Mouse (Mus musculus) stomach, embryonic 14.5 days (tissue): ENCODE measurements around the gene Hoxd4. TPM values are rescaled to one million over a fixed set of nuclear protein-coding genes. Genes with fewer than 3 reads are reported as not detected.

Experiments
- ATAC-seq: fragments of 200-750 bp; cut with Nextera tagmentation; 2 replicates; pipeline ENCODE4 v1.8.0; 2017; ENCODE audit warnings: low read depth, moderate TSS enrichment; ENCODE audit not compliant: insufficient number of reproducible peaks, insufficient read depth, low FRiP score
- H3K27ac ChIP-seq: fragments of 300-500 bp; sonication (generic); 2 replicates; pipeline ENCODE4 v1.5.1; 2014; ENCODE audit warnings: mild to moderate bottlenecking, low read length, moderate library complexity, mixed read lengths
- H3K27me3 ChIP-seq: fragments of 300-500 bp; sonication (generic); 2 replicates; pipeline ENCODE4 v1.6.1; 2014; ENCODE audit warnings: low read length, control low read depth, mixed read lengths; ENCODE audit not compliant: control insufficient read depth, insufficient read depth
- H3K36me3 ChIP-seq: fragments of 300-500 bp; sonication (generic); 2 replicates; pipeline ENCODE4 v1.6.1; 2014; ENCODE audit warnings: mild to moderate bottlenecking, control low read depth, low read length, moderate library complexity, mixed read lengths; ENCODE audit not compliant: control insufficient read depth, insufficient read depth
- H3K4me1 ChIP-seq: fragments of 300-500 bp; sonication (generic); 2 replicates; pipeline ENCODE4 v1.6.1; 2014; ENCODE audit warnings: low read length, control low read depth, mixed read lengths; ENCODE audit not compliant: control insufficient read depth, insufficient read depth
- H3K4me2 ChIP-seq: fragments of 300-500 bp; sonication (generic); replicated peaks from 2 replicates; pipeline ENCODE4 v1.6.1; 2014; ENCODE audit warnings: low read depth, low read length, control low read depth
- H3K4me3 ChIP-seq: fragments of 300-500 bp; sonication (generic); 2 replicates; pipeline ENCODE4 v1.5.1; 2014; ENCODE audit warnings: low read depth, low read length, control low read depth
- H3K9ac ChIP-seq: fragments of 300-500 bp; sonication (generic); replicated peaks from 2 replicates; pipeline ENCODE4 v1.6.1; 2014; ENCODE audit warnings: low read depth, mild to moderate bottlenecking, control low read depth, low read length, moderate library complexity, mixed read lengths
- H3K9me3 ChIP-seq: fragments of 300-500 bp; sonication (generic); 2 replicates; pipeline ENCODE4 v1.6.1; 2016; ENCODE audit warnings: low read depth, low read length, control low read depth; ENCODE audit not compliant: control insufficient read depth
- WGBS: fragments of 180-500 bp; shearing (Covaris S2); extraction: QIAGEN DNeasy Blood & Tissue Kit; methylation state at CpG from one replicate; pipeline ENCODE4 v1.1.7; 2014; 5-methylcytosine and 5-hydroxymethylcytosine counted together
- polyA plus RNA-seq: library from polyadenylated mRNA; unstranded; fragments of >200 nt; fragmentation: Nextera tagmentation; extraction: Ambion mirVana; gene quantifications from 2 replicates; pipeline ENCODE4 v1.2.1, GENCODE M21; 2014

Hoxd4 gene
- polyA plus RNA-seq, 1 experiment from 2014 or later = 0.81 TPM

GRCm38 (mm10) chr2:74699664-74700545 is 11.8 kb upstream of the Hoxd4 start:
- Histone ChIP-seq H3K27me3 (peaks cover 67% of the 10 kb centered on the region), H3K9me3 (no peaks in the 10 kb centered on the region), H3K9ac (no peak overlapping the region), H3K36me3 (no peaks in the 10 kb centered on the region), H3K4me3 (no peak overlapping the region), H3K4me2 (no peak overlapping the region), H3K27ac (no peak overlapping the region), H3K4me1 (peaks cover 1% of the 10 kb centered on the region; the same call in 1 of the 2 replicates)
- no peak for ATAC-seq
- 5% methylated on average over 23 of the region's 23 CpGs for WGBS

- no peaks in the 10 kb centered on the region for H3K36me3 ChIP-seq
- H3K4me2 ChIP-seq = no peak overlapping the region
- 6% methylated on average over 22 of the region's 22 CpGs for WGBS
- peaks cover 6% of the 10 kb centered on the region; the same call in 1 of the 2 replicates for H3K4me1 ChIP-seq
- H3K9ac ChIP-seq = no peak overlapping the region
- no peaks in the 10 kb centered on the region for H3K9me3 ChIP-seq
- H3K4me3 ChIP-seq = no peak overlapping the region
- no peak for ATAC-seq
- H3K27me3 ChIP-seq = peaks cover 61% of the 10 kb centered on the region
- no peak overlapping the region for H3K27ac ChIP-seq
These were observed 11.1 kb upstream of the Hoxd4 start for GRCm38 (mm10) chr2:74700546-74701112.

GRCm38 (mm10) chr2:74701949-74702819 is 9.5 kb upstream of the Hoxd4 start:
- no peak overlapping the region for H3K9ac ChIP-seq
- H3K27me3 ChIP-seq = peaks cover 54% of the 10 kb centered on the region
- no peak overlapping the region for H3K4me2 ChIP-seq
- no peak for ATAC-seq
- H3K4me3 ChIP-seq = no peak overlapping the region
- H3K4me1 ChIP-seq = peaks cover 6% of the 10 kb centered on the region; the same call in 1 of the 2 replicates
- H3K36me3 ChIP-seq = no peaks in the 10 kb centered on the region
- WGBS = 11% methylated on average over 17 of the region's 17 CpGs
- no peak overlapping the region for H3K27ac ChIP-seq
- no peaks in the 10 kb centered on the region for H3K9me3 ChIP-seq

- no peak overlapping the region for H3K4me2 ChIP-seq
These were observed 8.9 kb upstream of the Hoxd4 start for GRCm38 (mm10) chr2:74702820-74703219.

GRCm38 (mm10) chr2:74703317-74703716 is 8.4 kb upstream of the Hoxd4 start:
- Histone ChIP-seq H3K4me2 (no peak overlapping the region), H3K36me3 (no peaks in the 10 kb centered on the region), H3K9ac (no peak overlapping the region), H3K27ac (no peak overlapping the region), H3K4me3 (no peak overlapping the region), H3K27me3 (peaks cover 60% of the 10 kb centered on the region), H3K4me1 (peaks cover 6% of the 10 kb centered on the region; the same call in 1 of the 2 replicates), H3K9me3 (no peaks in the 10 kb centered on the region)
- no peak for ATAC-seq
- WGBS = 11% methylated on average over 10 of the region's 10 CpGs

More at GRCm38 (mm10) chr2:74702820-74703219, 8.9 kb upstream of the Hoxd4 start:
- Histone ChIP-seq H3K4me1 (peaks cover 6% of the 10 kb centered on the region; the same call in 1 of the 2 replicates), H3K36me3 (no peaks in the 10 kb centered on the region), H3K27ac (no peak overlapping the region), H3K9ac (no peak overlapping the region), H3K9me3 (no peaks in the 10 kb centered on the region), H3K4me3 (no peak overlapping the region), H3K27me3 (peaks cover 57% of the 10 kb centered on the region)
- ATAC-seq = no peak
- WGBS = 25% methylated on average over 6 of the region's 6 CpGs

GRCm38 (mm10) chr2:74703720-74704392 is 7.9 kb upstream of the Hoxd4 start:
- Histone ChIP-seq H3K4me3 (no peak overlapping the region), H3K4me2 (no peak overlapping the region), H3K36me3 (no peaks in the 10 kb centered on the region), H3K9me3 (no peaks in the 10 kb centered on the region), H3K9ac (no peak overlapping the region), H3K4me1 (peaks cover 6% of the 10 kb centered on the region; the same call in 1 of the 2 replicates), H3K27ac (no peak overlapping the region), H3K27me3 (peaks cover 65% of the 10 kb centered on the region)
- no peak for ATAC-seq
- 4% methylated on average over 26 of the region's 26 CpGs for WGBS

GRCm38 (mm10) chr2:74704393-74704998 is 7.2 kb upstream of the Hoxd4 start, which contains the start of gene Hoxd8:
TSS of gene Hoxd8 (plus strand) at chr2:74704615.
- H3K9ac ChIP-seq = peak within 1 kb of the TSS; percentile 21; the same call in 1 of the 2 replicates
- peaks cover 70% of the 10 kb centered on the region for H3K27me3 ChIP-seq
- WGBS = 2% methylated on average over 39 of the region's 52 CpGs
- H3K4me3 ChIP-seq = peak within 1 kb of the TSS; percentile 33
- ATAC-seq = no peak
- no peaks in the 10 kb centered on the region for H3K36me3 ChIP-seq
- no peaks in the 10 kb centered on the region for H3K9me3 ChIP-seq
- peaks cover 6% of the 10 kb centered on the region; the same call in 1 of the 2 replicates for H3K4me1 ChIP-seq
- no peak within 1 kb of the TSS for H3K27ac ChIP-seq
- peak within 1 kb of the TSS; percentile 60 for H3K4me2 ChIP-seq
